Mouse (Mus musculus) hindbrain, embryonic 10.5 days (tissue): Measurements from ENCODE around the gene 2610528J11Rik. TPM values are rescaled to one million over a fixed set of nuclear protein-coding genes. Genes with fewer than 3 reads are reported as not detected.
"Not testable (repeated sequence)": the region's sequence is repeated elsewhere in the genome, so short reads cannot be mapped to it uniquely, and the experiment has no call there.

ENCODE experiments used
- DNase-seq: peaks from one replicate; pipeline ENCODE4 v3.0.0-alpha.2; 2017; ENCODE audit warnings: low spot score
- H3K27ac ChIP-seq: fragments of 300-500 bp; sonication (generic); 2 replicates; pipeline ENCODE4 v1.5.1; 2016; ENCODE audit warnings: mild to moderate bottlenecking, moderate library complexity
- H3K27me3 ChIP-seq: fragments of 300-500 bp; sonication (generic); 2 replicates; pipeline ENCODE4 v1.6.1; 2016; ENCODE audit warnings: mild to moderate bottlenecking; ENCODE audit not compliant: poor library complexity, insufficient read depth, severe bottlenecking
- H3K36me3 ChIP-seq: fragments of 300-500 bp; sonication (generic); 2 replicates; pipeline ENCODE4 v1.6.1; 2016; ENCODE audit warnings: mild to moderate bottlenecking, moderate library complexity
- H3K4me1 ChIP-seq: fragments of 300-500 bp; sonication (generic); replicated peaks from 2 replicates; pipeline ENCODE4 v1.6.1; 2016; ENCODE audit warnings: mild to moderate bottlenecking
- H3K4me3 ChIP-seq: fragments of 300-500 bp; sonication (generic); 2 replicates; pipeline ENCODE4 v1.5.1; 2016; ENCODE audit warnings: mild to moderate bottlenecking, moderate library complexity
- H3K9me3 ChIP-seq: fragments of 300-500 bp; sonication (generic); 2 replicates; pipeline ENCODE4 v1.6.1; 2016; ENCODE audit warnings: mild to moderate bottlenecking, moderate library complexity
- WGBS: fragments of 180-500 bp; shearing (Covaris S2); methylation state at CpG from one replicate; pipeline ENCODE4 v1.1.7; 2016; 5-methylcytosine and 5-hydroxymethylcytosine counted together
- polyA plus RNA-seq: library from polyadenylated mRNA; unstranded; fragments of >200 nt; fragmentation: Nextera tagmentation; extraction: Ambion mirVana; gene quantifications from 2 replicates; pipeline ENCODE4 v1.2.1, GENCODE M21; 2016

Gene 2610528J11Rik
- polyA plus RNA-seq: 1.1 and 2.8 TPM in 2 replicates

DNA sequence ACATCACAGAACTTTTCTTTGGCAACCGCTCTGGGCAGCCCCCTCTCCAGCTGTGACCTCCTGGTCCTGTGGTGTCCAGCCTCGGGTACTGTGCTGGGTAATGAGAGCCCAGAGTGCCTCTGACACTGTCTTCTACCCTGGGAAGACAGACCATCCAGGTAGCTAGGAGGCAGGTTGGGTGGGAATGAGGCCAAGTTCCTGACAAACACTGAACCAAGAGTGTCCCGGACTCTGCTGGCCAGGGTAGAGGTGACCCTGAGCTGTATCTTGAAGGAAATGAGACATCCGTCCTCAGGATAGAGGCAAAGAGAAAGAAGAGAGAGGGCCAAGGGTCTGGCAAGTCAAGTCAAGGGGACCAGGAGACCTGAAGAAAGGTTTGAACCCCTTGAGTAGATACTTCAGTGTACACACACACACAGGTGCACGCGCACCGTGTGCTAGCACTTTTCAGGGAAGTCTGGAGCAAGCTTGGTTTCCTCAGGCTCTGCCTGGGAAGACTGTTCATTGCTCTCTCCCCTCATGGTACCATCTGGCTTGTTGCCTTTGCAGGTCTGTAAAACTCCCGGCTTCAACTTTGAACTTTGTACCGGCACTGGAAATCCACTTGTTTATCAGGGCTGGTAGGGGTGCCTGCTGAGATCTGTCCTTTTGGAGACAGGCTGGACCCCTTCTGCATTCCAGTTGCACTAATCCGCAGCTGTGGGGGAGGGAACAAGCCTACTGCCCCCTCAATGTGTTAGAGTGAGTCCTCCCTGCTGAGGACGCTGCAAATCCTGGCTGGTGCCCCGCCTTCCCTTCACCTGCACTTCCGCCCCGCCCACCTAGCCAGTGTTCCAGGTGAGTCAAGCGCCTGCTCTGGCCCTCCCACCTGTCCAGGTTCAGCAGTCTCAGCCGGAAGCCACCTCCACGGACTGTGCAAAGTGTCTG lies at the start of gene 2610528J11Rik:
TSS of gene 2610528J11Rik (plus strand) at position 592 of the 927 bp plus-strand sequence.
- no peak for DNase-seq
- Histone ChIP-seq H3K27me3 (0 out of 2 replicates have a peak, but pooled peaks cover 4% of the 10 kb centered on the region), H3K4me1 (peaks cover 22% of the 10 kb centered on the region), H3K27ac (no peak within 1 kb of the TSS), H3K4me3 (peak within 1 kb of the TSS; percentile 16; the same call in 1 of the 2 replicates), H3K9me3 (no peaks in the 10 kb centered on the region), H3K36me3 (no peaks in the 10 kb centered on the region)
- WGBS: 39% methylated on average over 17 of the region's 17 CpGs

- H3K36me3 ChIP-seq: no peaks in the 10 kb centered on the region
- no peak within 1 kb of the TSS for H3K4me3 ChIP-seq
- no peaks in the 10 kb centered on the region for H3K27me3 ChIP-seq
- H3K27ac ChIP-seq: no peak within 1 kb of the TSS
- WGBS: 83% methylated on average over 8 of the region's 8 CpGs
- no peak for DNase-seq
- H3K9me3 ChIP-seq: no peaks in the 10 kb centered on the region
- H3K4me1 ChIP-seq: peaks cover 14% of the 10 kb centered on the region; the same call in 1 of the 2 replicates
Observed at GRCm38 (mm10) chr4:118489717-118490132, 37.1 kb upstream of the 2610528J11Rik start, which contains the start of gene Tie1. Gene Tie1 (minus strand): TSS chr4:118490061.

GRCm38 (mm10) chr4:118490461-118490860 lies 36.3 kb upstream of the 2610528J11Rik start:
- Histone ChIP-seq H3K27me3 (no peaks in the 10 kb centered on the region), H3K4me3 (no peak overlapping the region), H3K9me3 (no peaks in the 10 kb centered on the region), H3K36me3 (no peaks in the 10 kb centered on the region), H3K4me1 (peaks cover 10% of the 10 kb centered on the region; the same call in 1 of the 2 replicates), H3K27ac (no peak overlapping the region)
- DNase-seq: no peak
- WGBS: 91% methylated on average over 10 of the region's 10 CpGs

GRCm38 (mm10) chr4:118500171-118500724 lies 26.6 kb upstream of the 2610528J11Rik start:
- WGBS: 44% methylated on average over 6 of the region's 6 CpGs
- H3K9me3 ChIP-seq: no peaks in the 10 kb centered on the region
- H3K4me1 ChIP-seq: peaks cover 9% of the 10 kb centered on the region; the same call in 1 of the 2 replicates
- H3K27me3 ChIP-seq: no peaks in the 10 kb centered on the region
- H3K27ac ChIP-seq: no peak overlapping the region
- no peaks in the 10 kb centered on the region for H3K36me3 ChIP-seq
- no peak for DNase-seq
- H3K4me3 ChIP-seq: no peak overlapping the region

DNA sequence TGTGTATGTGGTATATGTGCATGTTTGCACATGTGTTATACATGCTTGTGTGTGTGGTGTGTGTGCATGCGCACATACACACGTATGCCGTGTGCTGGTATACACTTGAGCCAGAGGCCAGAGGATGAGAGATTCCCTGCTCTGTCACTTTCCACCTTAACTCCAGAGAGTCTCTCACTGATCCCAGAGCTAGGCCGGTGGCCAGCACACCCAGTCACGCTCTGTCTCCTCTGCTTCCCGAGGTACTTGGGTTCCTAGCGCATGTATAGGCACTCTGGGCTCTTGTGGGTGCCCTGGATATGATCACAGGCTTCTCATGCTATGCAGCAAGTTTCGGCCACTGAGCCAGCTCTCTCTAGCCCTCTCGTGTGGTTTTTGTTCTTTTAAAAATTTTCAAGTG lies 26.0 kb upstream of the 2610528J11Rik start:
- no peaks in the 10 kb centered on the region for H3K9me3 ChIP-seq
- WGBS: 73% methylated on average over 9 of the region's 9 CpGs
- peaks cover 9% of the 10 kb centered on the region; the same call in 1 of the 2 replicates for H3K4me1 ChIP-seq
- H3K27ac ChIP-seq: no peak overlapping the region
- H3K36me3 ChIP-seq: no peaks in the 10 kb centered on the region
- no peak for DNase-seq
- no peaks in the 10 kb centered on the region for H3K27me3 ChIP-seq
- no peak overlapping the region for H3K4me3 ChIP-seq

DNA sequence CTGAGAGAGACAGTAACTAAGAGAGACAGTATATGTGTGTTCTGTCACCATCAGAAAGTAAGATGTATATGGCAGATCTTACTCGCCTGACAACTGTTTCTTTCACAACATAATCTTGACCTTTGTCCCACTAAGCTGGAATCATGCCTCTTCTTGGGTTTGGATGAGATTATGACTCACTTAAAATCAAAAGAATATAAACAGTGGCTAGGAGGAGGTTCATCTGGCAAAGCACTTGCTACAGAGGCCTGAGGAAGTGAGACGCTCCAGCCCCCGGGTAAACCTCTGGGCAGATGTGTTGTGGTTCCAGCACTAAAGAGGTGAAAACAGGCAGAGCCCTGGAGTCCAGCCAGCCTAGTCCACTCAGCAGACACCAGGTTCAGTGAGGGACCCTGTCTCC lies 21.2 kb upstream of the 2610528J11Rik start:
- Histone ChIP-seq H3K9me3 (no peaks in the 10 kb centered on the region), H3K4me3 (no peak overlapping the region), H3K27me3 (no peaks in the 10 kb centered on the region), H3K36me3 (no peaks in the 10 kb centered on the region), H3K4me1 (peaks cover 9% of the 10 kb centered on the region), H3K27ac (no peak overlapping the region)
- DNase-seq: no peak
- WGBS: 88% methylated on average over 3 of the region's 3 CpGs

DNA sequence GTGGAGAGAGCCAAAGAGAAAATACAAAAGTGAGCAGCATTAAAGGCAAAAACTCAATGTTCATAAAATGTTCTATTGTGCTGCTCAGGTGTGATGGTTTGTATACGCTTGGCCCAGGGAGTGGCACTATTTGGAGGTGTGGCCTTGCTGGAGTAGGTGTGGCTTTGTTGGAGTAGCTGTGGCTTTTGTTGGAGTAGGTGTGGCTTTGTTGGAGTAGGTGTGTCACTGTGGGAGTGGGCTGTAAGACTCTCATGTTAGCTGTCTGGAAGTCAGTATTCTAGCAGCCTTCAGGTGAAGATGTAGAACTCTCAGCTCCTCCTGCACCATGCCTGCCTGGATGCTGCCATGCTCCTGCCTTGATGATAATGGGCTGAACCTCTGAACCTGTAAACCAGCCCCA lies 19.6 kb upstream of the 2610528J11Rik start:
- H3K27me3 ChIP-seq, H3K9me3 ChIP-seq, H3K27ac ChIP-seq, H3K4me3 ChIP-seq, H3K4me1 ChIP-seq, DNase-seq, H3K36me3 ChIP-seq: not testable (repeated sequence)
- WGBS: 90% methylated on average over 1 of the region's 1 CpGs

DNA sequence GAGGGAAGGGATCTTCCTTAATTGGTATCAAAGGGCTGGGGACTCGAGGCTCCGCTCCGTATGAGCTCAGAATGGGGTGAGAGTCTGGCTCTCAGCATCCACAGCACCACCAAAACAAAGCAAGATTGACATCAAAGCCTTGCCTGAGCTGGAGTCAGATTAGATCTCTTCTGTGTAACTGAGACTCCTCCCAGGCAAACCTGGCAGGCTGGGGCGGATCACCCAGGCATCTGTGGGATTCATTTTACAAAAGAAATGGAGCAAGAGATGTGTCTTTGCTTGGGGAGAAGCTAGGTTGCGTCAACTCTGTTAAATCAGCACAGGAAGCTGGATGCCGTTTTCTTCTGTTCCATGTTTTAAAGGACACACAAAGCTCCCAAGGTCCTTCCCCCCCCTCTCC lies 17.7 kb upstream of the 2610528J11Rik start:
- no peaks in the 10 kb centered on the region for H3K27me3 ChIP-seq
- no peaks in the 10 kb centered on the region for H3K36me3 ChIP-seq
- no peaks in the 10 kb centered on the region for H3K9me3 ChIP-seq
- WGBS: 8% methylated on average over 6 of the region's 6 CpGs
- no peak overlapping the region for H3K4me3 ChIP-seq
- H3K27ac ChIP-seq: no peak overlapping the region; the same call in 1 of the 2 replicates
- DNase-seq: peak; percentile 28
- H3K4me1 ChIP-seq: peaks cover 13% of the 10 kb centered on the region

GRCm38 (mm10) chr4:118516699-118517496 lies 9.9 kb upstream of the 2610528J11Rik start:
- no peak overlapping the region for H3K4me3 ChIP-seq
- H3K27me3 ChIP-seq: peaks cover 16% of the 10 kb centered on the region; the same call in 1 of the 2 replicates
- no peaks in the 10 kb centered on the region for H3K36me3 ChIP-seq
- peak; percentile 12 for DNase-seq
- peaks cover 30% of the 10 kb centered on the region for H3K4me1 ChIP-seq
- 25% methylated on average over 20 of the region's 20 CpGs for WGBS
- H3K9me3 ChIP-seq: no peaks in the 10 kb centered on the region
- H3K27ac ChIP-seq: peak overlapping the region; percentile 37

GRCm38 (mm10) chr4:118517497-118518146 lies 9.2 kb upstream of the 2610528J11Rik start:
- DNase-seq: no peak
- WGBS: 31% methylated on average over 16 of the region's 16 CpGs
- no peaks in the 10 kb centered on the region for H3K36me3 ChIP-seq
- peaks cover 30% of the 10 kb centered on the region for H3K4me1 ChIP-seq
- H3K27me3 ChIP-seq: peaks cover 16% of the 10 kb centered on the region; the same call in 1 of the 2 replicates
- H3K9me3 ChIP-seq: no peaks in the 10 kb centered on the region
- H3K4me3 ChIP-seq: no peak overlapping the region
- H3K27ac ChIP-seq: peak overlapping the region; percentile 37; the same call in 1 of the 2 replicates

GRCm38 (mm10) chr4:118518208-118518607 lies 8.6 kb upstream of the 2610528J11Rik start:
- Histone ChIP-seq H3K9me3 (no peaks in the 10 kb centered on the region), H3K27ac (peak overlapping the region; percentile 37; the same call in 1 of the 2 replicates)
- no peak for DNase-seq

DNA sequence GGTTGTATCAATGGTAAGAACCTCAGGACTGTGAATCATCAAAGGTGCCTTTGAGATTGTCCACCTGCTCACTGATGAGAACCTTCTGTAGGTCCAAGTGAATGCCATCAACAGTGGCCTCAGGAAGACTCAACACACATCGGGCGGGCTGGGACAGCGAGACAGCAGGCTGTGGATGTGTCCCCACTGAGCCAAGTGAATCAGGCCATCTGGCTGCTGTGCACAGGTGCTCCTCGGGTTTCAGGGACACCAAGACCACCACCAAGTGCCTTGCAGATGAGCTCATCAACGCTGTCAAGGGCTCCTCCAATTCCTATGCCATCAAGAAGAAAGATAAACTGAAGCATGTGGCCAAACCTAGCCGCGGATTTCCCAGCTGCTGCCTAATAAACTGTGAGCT lies 4.6 kb upstream of the 2610528J11Rik start:
- Histone ChIP-seq H3K27me3 (peaks cover 10% of the 10 kb centered on the region; the same call in 1 of the 2 replicates), H3K4me1 (peaks cover 23% of the 10 kb centered on the region), H3K36me3 (no peaks in the 10 kb centered on the region), H3K9me3 (no peaks in the 10 kb centered on the region), H3K4me3 (no peak overlapping the region), H3K27ac (no peak overlapping the region)
- DNase-seq: no peak
- WGBS: 87% methylated on average over 7 of the region's 7 CpGs

More at GRCm38 (mm10) chr4:118518208-118518607, 8.6 kb upstream of the 2610528J11Rik start:
- Histone ChIP-seq H3K27me3 (peaks cover 16% of the 10 kb centered on the region; the same call in 1 of the 2 replicates), H3K4me3 (no peak overlapping the region), H3K36me3 (no peaks in the 10 kb centered on the region), H3K4me1 (peaks cover 29% of the 10 kb centered on the region)
- WGBS: 64% methylated on average over 5 of the region's 5 CpGs
